Mouse (Mus musculus): ENCODE results near the gene Cdk17.

GRCm38 (mm10) chr10:93247422-93247821 is 86.7 kb downstream of the Cdk17 start:
- no peak for TF ChIP-seq CTCF (IDR thresholded peaks at IDR 0.05; ENCODE audit: low read depth)
- no peak for TF ChIP-seq EP300 (optimal IDR thresholded peaks at IDR 0.05)

Measured in stomach, postnatal 0 days (tissue).